Mouse (Mus musculus) myocyte (in vitro differentiated cells): ENCODE measurements around the gene Ica1. TPM values are rescaled to one million over a fixed set of nuclear protein-coding genes. Genes with fewer than 3 reads are reported as not detected.

Experiments used
- H3K27me3 ChIP-seq: one replicate; pipeline ENCODE4 v1.6.1; 2011; ENCODE audit not compliant: control insufficient read depth, insufficient read depth, insufficient read length
- H3K36me3 ChIP-seq: one replicate; pipeline ENCODE4 v1.6.1; 2011; ENCODE audit not compliant: control insufficient read depth, insufficient read depth
- H3K4me2 ChIP-seq: one replicate; pipeline ENCODE4 v1.6.1; 2011; ENCODE audit warnings: low read depth, control low read depth
- H3K4me3 ChIP-seq: one replicate; pipeline ENCODE4 v1.5.1; 2011; ENCODE audit warnings: mild to moderate bottlenecking, control low read depth, moderate library complexity
- H3K79me2 ChIP-seq: one replicate; pipeline ENCODE4 v1.6.1; 2011; ENCODE audit not compliant: control insufficient read depth, insufficient read depth
- H3ac ChIP-seq: one replicate; pipeline ENCODE4 v1.6.1; 2011; ENCODE audit not compliant: control insufficient read depth, insufficient read length
- CEBPB ChIP-seq: IDR thresholded peaks from 2 replicates; pipeline ENCODE4 v1.6.1; 2011; ENCODE audit warnings: mild to moderate bottlenecking, moderate library complexity; ENCODE audit not compliant: poor library complexity, insufficient read depth, severe bottlenecking
- E2F4 ChIP-seq: IDR thresholded peaks from one replicate; pipeline ENCODE4 v1.6.1; 2011; ENCODE audit warnings: mild to moderate bottlenecking, control low read depth, moderate library complexity; ENCODE audit not compliant: insufficient read depth
- MAX ChIP-seq: IDR thresholded peaks from one replicate; pipeline ENCODE4 v1.6.1; 2011; ENCODE audit warnings: low read depth, mild to moderate bottlenecking, control low read depth
- MYOD1 ChIP-seq, 3 experiments: IDR thresholded peaks; one replicate each; pipeline ENCODE4 v1.6.1; 2011; ENCODE audit warnings: control low read depth in 2 of 3, low read depth in 2 of 3, mild to moderate bottlenecking in 2 of 3, moderate library complexity in 1 of 3; ENCODE audit not compliant: insufficient read length in 2 of 3, control insufficient read depth in 1 of 3
- MYOG ChIP-seq, 3 experiments: IDR thresholded peaks; one replicate each; pipeline ENCODE4 v1.6.1; 2011; ENCODE audit warnings: control low read depth in 2 of 3, low read depth in 2 of 3, mild to moderate bottlenecking in 2 of 3; ENCODE audit not compliant: insufficient read length in 2 of 3, control insufficient read depth in 1 of 3, insufficient read depth in 1 of 3
- POLR2A ChIP-seq: IDR thresholded peaks from one replicate; pipeline ENCODE4 v1.6.1; 2011; ENCODE audit warnings: low read depth, mild to moderate bottlenecking, control low read depth, moderate library complexity; ENCODE audit not compliant: insufficient read length
- POLR2AphosphoS2 ChIP-seq: IDR thresholded peaks from one replicate; pipeline ENCODE4 v1.6.1; 2011; ENCODE audit warnings: low read depth, control low read depth; ENCODE audit not compliant: insufficient read length
- REST ChIP-seq: IDR thresholded peaks from one replicate; pipeline ENCODE4 v1.6.1; 2011; ENCODE audit warnings: mild to moderate bottlenecking, control low read depth, moderate library complexity; ENCODE audit not compliant: insufficient read depth, insufficient read length
- SRF ChIP-seq: IDR thresholded peaks from one replicate; pipeline ENCODE4 v1.6.1; 2011; ENCODE audit warnings: low read depth; ENCODE audit not compliant: control insufficient read depth, insufficient read length
- TCF12 ChIP-seq: IDR thresholded peaks from one replicate; pipeline ENCODE4 v1.6.1; 2011; ENCODE audit warnings: mild to moderate bottlenecking, control low read depth; ENCODE audit not compliant: poor library complexity, insufficient read depth, severe bottlenecking
- TCF3 ChIP-seq: IDR thresholded peaks from one replicate; pipeline ENCODE4 v1.6.1; 2011; ENCODE audit warnings: low read depth, control low read depth; ENCODE audit not compliant: insufficient read length
- USF1 ChIP-seq: IDR thresholded peaks from one replicate; pipeline ENCODE4 v1.6.1; 2011; ENCODE audit warnings: low read depth, mild to moderate bottlenecking, control low read depth, moderate library complexity
- polyA plus RNA-seq: library from polyadenylated mRNA; unstranded; fragments of >200 nt; fragmentation: generic; extraction: Trizol; gene quantifications from one replicate; pipeline ENCODE4 v1.2.1, GENCODE M21; 2012; ENCODE audit warnings: missing spikeins

The Ica1 gene
- 6.0 TPM for polyA plus RNA-seq

DNA sequence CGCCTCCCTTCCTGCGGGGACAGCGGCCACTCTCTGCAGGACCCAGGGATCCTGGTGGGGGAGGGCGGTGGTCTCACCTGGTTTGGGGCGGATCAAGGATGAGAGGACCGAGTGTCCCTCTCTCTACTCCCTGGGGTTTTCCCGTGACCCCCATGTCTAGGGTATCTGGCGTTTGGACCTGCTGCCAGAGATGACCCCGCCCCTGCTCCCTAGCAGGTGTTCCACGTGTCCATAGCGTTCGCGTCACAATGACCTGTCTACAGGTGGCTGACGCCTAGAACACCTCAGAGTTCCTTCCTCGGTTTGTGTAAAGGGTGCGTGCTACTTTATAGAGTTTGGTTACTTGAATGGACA is at the start of gene Ica1:
Gene Ica1 (minus strand): TSS at position 193 of the 354 bp plus-strand sequence.
- H3K27me3 ChIP-seq: no peaks in the 10 kb centered on the region
- H3K36me3 ChIP-seq: no peaks in the 10 kb centered on the region
- no peaks in the 10 kb centered on the region for H3K79me2 ChIP-seq
- TF ChIP-seq POLR2A (no peak), TCF12 (no peak)
- peak within 1 kb of the TSS; percentile 34 for H3K4me3 ChIP-seq
- H3K4me2 ChIP-seq: peak within 1 kb of the TSS; percentile 96
- peak within 1 kb of the TSS; percentile 1 for H3ac ChIP-seq

GRCm38 (mm10) chr6:8819866-8820265 is 41.6 kb upstream of the Ica1 start:
- Histone ChIP-seq H3K79me2 (no peaks in the 10 kb centered on the region), H3K4me2 (no peak overlapping the region), H3K36me3 (no peaks in the 10 kb centered on the region), H3K4me3 (no peak overlapping the region), H3K27me3 (no peaks in the 10 kb centered on the region), H3ac (no peak overlapping the region)
- TF ChIP-seq MYOG (IDR thresholded peaks at IDR 0.05; ENCODE audit: control insufficient read depth in 1 of 3, insufficient read depth in 1 of 3, insufficient read length in 2 of 3, low read depth in 2 of 3) (no peak), SRF (no peak), TCF12 (no peak), REST (no peak), MYOD1 (IDR thresholded peaks at IDR 0.05; ENCODE audit: control insufficient read depth in 1 of 3, insufficient read length in 2 of 3, low read depth in 2 of 3) (no peak), USF1 (no peak), E2F4 (no peak), CEBPB (no peak), TCF3 (no peak), POLR2A (no peak), POLR2AphosphoS2 (no peak), MAX (no peak)

DNA sequence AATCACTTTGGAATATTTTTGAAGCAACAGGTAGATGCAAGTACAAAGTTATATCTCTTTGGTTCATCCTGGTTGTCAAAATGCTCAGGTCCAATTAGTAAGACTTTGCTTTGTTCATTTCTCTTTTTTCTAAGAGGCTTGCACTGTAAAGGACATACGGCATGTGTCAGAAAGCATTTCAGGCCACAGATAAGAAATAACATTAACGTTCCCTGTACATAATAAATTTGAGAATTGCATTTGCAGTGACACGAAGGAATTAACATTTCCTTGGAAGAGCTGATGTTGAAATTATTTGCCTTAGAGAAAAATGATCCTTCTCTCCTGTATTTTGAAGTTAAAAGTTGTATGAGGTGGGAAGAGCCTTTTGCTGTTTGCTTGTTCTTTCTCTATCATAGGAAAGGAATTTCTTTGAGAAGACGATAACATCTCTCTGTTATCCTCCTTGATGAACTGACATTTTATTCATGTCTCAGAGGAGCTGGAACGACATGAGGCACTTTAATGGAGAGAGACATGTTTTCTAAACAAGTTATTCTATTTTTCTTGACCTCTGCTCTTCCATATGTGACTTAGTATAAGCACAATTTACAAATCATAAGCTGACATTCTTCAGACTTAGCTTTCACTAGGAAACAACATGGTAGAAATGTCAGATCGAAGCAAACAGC is 36.2 kb upstream of the Ica1 start:
- no peak for TF ChIP-seq MYOD1 (IDR thresholded peaks at IDR 0.05; ENCODE audit: control insufficient read depth in 1 of 3, insufficient read length in 2 of 3, low read depth in 2 of 3)
- TF ChIP-seq USF1: no peak
- no peak for TF ChIP-seq POLR2A
- no peak for TF ChIP-seq REST
- TF ChIP-seq SRF: no peak
- TF ChIP-seq MYOG (IDR thresholded peaks at IDR 0.05; ENCODE audit: control insufficient read depth in 1 of 3, insufficient read depth in 1 of 3, insufficient read length in 2 of 3, low read depth in 2 of 3): no peak
- no peak for TF ChIP-seq POLR2AphosphoS2
- no peak for TF ChIP-seq TCF3
- no peak for TF ChIP-seq E2F4
- TF ChIP-seq CEBPB: no peak
- TF ChIP-seq MAX: no peak
- Histone ChIP-seq H3ac (no peak overlapping the region), H3K79me2 (no peaks in the 10 kb centered on the region), H3K27me3 (no peaks in the 10 kb centered on the region), H3K4me3 (no peak overlapping the region), H3K36me3 (no peaks in the 10 kb centered on the region), H3K4me2 (no peak overlapping the region)

DNA sequence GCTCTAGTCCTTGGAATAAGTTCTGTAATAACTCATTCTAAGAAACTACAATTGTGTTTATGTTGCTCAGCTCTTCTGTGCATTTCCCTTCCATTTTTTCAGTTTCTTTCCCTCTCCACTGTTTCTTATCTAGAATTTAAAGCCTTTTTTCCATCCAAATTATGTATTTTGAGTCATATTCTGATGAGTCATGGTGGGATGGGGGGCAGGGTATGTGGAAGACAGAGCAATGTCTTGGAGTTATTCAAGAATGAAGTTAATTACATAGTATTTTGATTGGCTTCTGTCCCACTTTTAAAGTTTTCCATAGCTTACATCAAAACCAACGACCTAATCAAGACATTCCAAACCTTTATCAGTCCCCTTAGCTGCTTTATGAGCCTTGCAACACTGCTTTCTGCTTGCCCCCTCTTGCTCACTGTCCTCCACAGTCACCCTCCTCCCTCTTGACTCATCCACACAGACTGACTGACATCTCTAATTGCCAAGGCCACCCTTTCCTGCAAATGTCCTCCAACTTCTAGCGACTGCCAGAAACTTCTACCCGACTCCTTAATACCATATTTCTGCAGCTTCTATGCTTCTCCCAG is 24.4 kb upstream of the Ica1 start:
- Histone ChIP-seq H3K36me3 (no peaks in the 10 kb centered on the region), H3ac (no peak overlapping the region), H3K4me2 (peak overlapping the region; percentile 40), H3K27me3 (no peaks in the 10 kb centered on the region), H3K79me2 (no peaks in the 10 kb centered on the region), H3K4me3 (no peak overlapping the region)
- TF ChIP-seq E2F4: no peak
- TF ChIP-seq CEBPB: peak; percentile 53; the same call in 1 of the 2 replicates
- no peak for TF ChIP-seq POLR2A

GRCm38 (mm10) chr6:8792385-8792784 is 14.1 kb upstream of the Ica1 start:
- Histone ChIP-seq H3K79me2 (no peaks in the 10 kb centered on the region), H3ac (no peak overlapping the region), H3K4me3 (no peak overlapping the region), H3K27me3 (no peaks in the 10 kb centered on the region), H3K36me3 (no peaks in the 10 kb centered on the region), H3K4me2 (no peak overlapping the region)
- no peak for TF ChIP-seq CEBPB
- TF ChIP-seq MYOD1 (IDR thresholded peaks at IDR 0.05; ENCODE audit: control insufficient read depth in 1 of 3, insufficient read length in 2 of 3, low read depth in 2 of 3): no peak

DNA sequence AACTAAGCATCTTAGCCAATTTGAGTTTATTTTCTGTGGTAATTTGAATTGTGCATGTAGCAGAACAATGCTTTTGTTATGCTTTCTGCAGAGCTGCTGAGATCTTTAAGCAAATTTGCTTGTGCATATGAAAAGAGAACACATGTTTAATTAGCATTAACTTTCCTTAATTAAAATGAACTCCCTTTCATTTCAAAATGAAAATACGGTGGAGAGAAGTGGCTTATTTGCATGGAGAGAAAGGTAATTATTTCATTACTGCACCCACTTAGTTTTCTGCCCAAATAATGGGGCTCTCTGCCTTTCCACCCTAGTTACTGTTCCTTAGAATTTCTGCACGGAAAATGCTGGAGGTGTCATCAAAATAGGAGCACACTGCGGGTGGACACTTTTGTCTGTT is 13.5 kb upstream of the Ica1 start:
- no peak overlapping the region for H3K4me3 ChIP-seq
- no peak overlapping the region for H3ac ChIP-seq
- no peak for TF ChIP-seq MYOG (IDR thresholded peaks at IDR 0.05; ENCODE audit: control insufficient read depth in 1 of 3, insufficient read depth in 1 of 3, insufficient read length in 2 of 3, low read depth in 2 of 3)
- no peak for TF ChIP-seq TCF12
- TF ChIP-seq POLR2AphosphoS2: no peak
- no peak for TF ChIP-seq E2F4
- no peak for TF ChIP-seq TCF3
- TF ChIP-seq USF1: no peak
- TF ChIP-seq POLR2A: no peak
- no peak for TF ChIP-seq SRF
- TF ChIP-seq MAX: no peak
- no peak for TF ChIP-seq CEBPB
- TF ChIP-seq MYOD1 (IDR thresholded peaks at IDR 0.05; ENCODE audit: control insufficient read depth in 1 of 3, insufficient read length in 2 of 3, low read depth in 2 of 3): no peak
- no peak for TF ChIP-seq REST
- no peaks in the 10 kb centered on the region for H3K36me3 ChIP-seq
- no peaks in the 10 kb centered on the region for H3K27me3 ChIP-seq
- no peak overlapping the region for H3K4me2 ChIP-seq
- H3K79me2 ChIP-seq: no peaks in the 10 kb centered on the region
